Mouse (Mus musculus) C2C12 (cell line): ENCODE results near the gene Rtl4. TPM values are rescaled to one million over a fixed set of nuclear protein-coding genes. Genes with fewer than 3 reads are reported as not detected.

Source experiments
- H3K27me3 ChIP-seq: one replicate; pipeline ENCODE4 v1.6.1; 2011; ENCODE audit not compliant: control insufficient read depth, insufficient read depth, insufficient read length
- H3K36me3 ChIP-seq: one replicate; pipeline ENCODE4 v1.6.1; 2011; ENCODE audit not compliant: control insufficient read depth, insufficient read depth
- H3K4me3 ChIP-seq: one replicate; pipeline ENCODE4 v1.5.1; 2011; ENCODE audit warnings: mild to moderate bottlenecking, control low read depth; ENCODE audit not compliant: poor library complexity, insufficient read depth, severe bottlenecking
- H3K79me2 ChIP-seq: one replicate; pipeline ENCODE4 v1.6.1; 2011; ENCODE audit not compliant: control insufficient read depth, insufficient read depth
- H3K79me3 ChIP-seq: one replicate; pipeline ENCODE4 v1.6.1; 2011; ENCODE audit warnings: low read depth, control low read depth
- H3ac ChIP-seq: one replicate; pipeline ENCODE3; 2011; ENCODE audit warnings: low read depth; ENCODE audit not compliant: control insufficient read depth, insufficient read length
- CEBPB ChIP-seq: IDR thresholded peaks from one replicate; pipeline ENCODE4 v1.6.1; 2011; ENCODE audit warnings: low read depth, mild to moderate bottlenecking, control low read depth, moderate library complexity
- CTCF ChIP-seq: IDR thresholded peaks from one replicate; pipeline ENCODE4 v1.5.1; 2011; ENCODE audit not compliant: control insufficient read depth, insufficient read depth, insufficient read length
- FOSL1 ChIP-seq: IDR thresholded peaks from one replicate; pipeline ENCODE4 v1.8.0; 2011; ENCODE audit warnings: mild to moderate bottlenecking, low read length; ENCODE audit not compliant: poor library complexity, insufficient read depth, severe bottlenecking
- MAX ChIP-seq: IDR thresholded peaks from one replicate; pipeline ENCODE4 v1.6.1; 2011; ENCODE audit warnings: mild to moderate bottlenecking, control low read depth
- MYOD1 ChIP-seq: IDR thresholded peaks from one replicate; pipeline ENCODE4 v1.6.1; 2011; ENCODE audit warnings: low read depth; ENCODE audit not compliant: control insufficient read depth, insufficient read length
- MYOG ChIP-seq: IDR thresholded peaks from one replicate; pipeline ENCODE4 v1.6.1; 2011; ENCODE audit not compliant: control insufficient read depth, insufficient read length; ENCODE audit errors: extremely low read depth
- USF1 ChIP-seq: IDR thresholded peaks from one replicate; pipeline ENCODE4 v1.6.1; 2011; ENCODE audit warnings: low read depth, mild to moderate bottlenecking, control low read depth, moderate library complexity
- long read RNA-seq, 2 experiments: library from polyadenylated mRNA; unstranded; transcript quantifications; one replicate each; pipeline ENCODE4 v2.0.0; 2019 to 2020
- polyA plus RNA-seq: library from polyadenylated mRNA; unstranded; fragments of >200 nt; fragmentation: generic; extraction: Trizol; gene quantifications from one replicate; pipeline ENCODE4 v1.2.1, GENCODE M21; 2012; ENCODE audit warnings: missing spikeins

Gene Rtl4
- polyA plus RNA-seq: not detected
- long read RNA-seq, experiment 1: 0 reads
- long read RNA-seq, experiment 2: 0 reads

- H3K27me3 ChIP-seq: no peaks in the 10 kb centered on the region
- H3K79me2 ChIP-seq: no peaks in the 10 kb centered on the region
- no peak within 1 kb of the TSS for H3ac ChIP-seq
- TF ChIP-seq CTCF: no peak
- no peak for TF ChIP-seq MYOG
- no peak for TF ChIP-seq FOSL1
- no peak for TF ChIP-seq CEBPB
- TF ChIP-seq USF1: no peak
- TF ChIP-seq MAX: no peak
- TF ChIP-seq MYOD1: no peak
- no peaks in the 10 kb centered on the region for H3K36me3 ChIP-seq
- no peak within 1 kb of the TSS for H3K4me3 ChIP-seq
- H3K79me3 ChIP-seq: no peaks in the 10 kb centered on the region
Observed at GRCm38 (mm10) chrX:144688207-144689118, at the start of gene Rtl4. TSS of gene Rtl4 (plus strand) at chrX:144688907.

DNA sequence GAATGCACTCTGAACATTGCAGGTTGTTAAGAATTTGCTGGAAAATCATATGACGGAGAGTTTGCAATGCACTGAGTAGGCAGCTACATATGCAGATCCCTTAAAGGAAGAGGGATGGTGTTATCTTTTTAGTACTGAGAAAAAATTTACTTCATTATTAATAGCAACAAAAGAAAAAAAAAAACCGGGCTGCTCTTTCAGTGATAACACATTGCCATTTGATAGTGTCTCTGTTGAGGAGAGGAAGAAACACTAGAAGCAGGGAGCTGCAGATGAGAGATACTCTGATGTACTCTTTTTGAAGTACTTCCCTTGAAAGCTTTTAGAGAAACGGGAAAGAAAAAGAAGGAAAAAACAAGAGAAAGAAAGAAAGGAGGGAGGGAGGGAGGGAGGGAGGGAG, 44.0 kb upstream of the Rtl4 start:
- H3K27me3 ChIP-seq: no peaks in the 10 kb centered on the region
- no peak overlapping the region for H3ac ChIP-seq
- H3K79me2 ChIP-seq: no peaks in the 10 kb centered on the region
- H3K4me3 ChIP-seq: no peak overlapping the region
- no peaks in the 10 kb centered on the region for H3K79me3 ChIP-seq
- TF ChIP-seq FOSL1 (no peak), MYOG (no peak), MYOD1 (no peak), MAX (no peak), USF1 (no peak), CTCF (no peak), CEBPB (no peak)
- H3K36me3 ChIP-seq: no peaks in the 10 kb centered on the region

DNA sequence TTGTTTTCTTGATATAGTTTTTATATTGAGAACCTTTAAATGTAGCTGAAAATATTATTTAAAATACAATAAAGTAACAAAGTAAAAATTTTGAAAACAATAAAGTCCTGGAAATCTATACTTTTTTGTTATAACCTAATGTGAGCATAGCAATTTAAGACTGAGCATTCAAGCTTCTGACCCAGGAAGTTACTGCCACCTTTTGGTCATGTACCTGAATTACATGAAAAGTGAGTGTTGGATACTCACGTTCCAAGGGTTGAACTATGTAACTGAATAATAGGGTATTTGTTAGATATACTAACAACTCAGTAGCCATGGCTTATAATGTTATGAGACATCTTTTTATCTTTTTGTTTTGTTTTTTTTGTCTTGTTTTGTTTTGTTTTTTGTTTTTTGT, 43.3 kb upstream of the Rtl4 start:
- TF ChIP-seq FOSL1 (no peak), MYOG (no peak), MAX (no peak), MYOD1 (no peak), CEBPB (no peak), CTCF (no peak), USF1 (no peak)
- Histone ChIP-seq H3ac (no peak overlapping the region), H3K4me3 (no peak overlapping the region), H3K79me2 (no peaks in the 10 kb centered on the region), H3K27me3 (no peaks in the 10 kb centered on the region), H3K36me3 (no peaks in the 10 kb centered on the region), H3K79me3 (no peaks in the 10 kb centered on the region)

DNA sequence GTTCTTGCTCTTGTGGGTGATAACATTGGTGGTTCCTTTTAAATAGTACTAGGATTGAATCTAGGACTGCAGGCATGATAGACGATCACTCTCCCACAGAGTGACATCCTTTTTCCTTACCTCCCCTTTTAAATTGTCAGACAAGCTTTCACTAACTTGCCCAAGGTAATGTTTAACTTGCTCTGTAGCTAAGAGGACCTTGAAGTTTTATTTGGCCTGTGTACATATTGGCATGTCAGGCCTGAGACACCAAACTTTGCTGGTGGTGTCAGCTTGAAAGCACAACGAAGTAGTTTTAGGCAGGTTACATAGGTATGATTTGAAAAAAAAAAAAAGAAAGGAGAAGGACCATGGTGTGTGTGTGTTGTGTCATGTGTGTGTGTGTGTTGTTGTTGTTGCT, 36.5 kb upstream of the Rtl4 start:
- no peak for TF ChIP-seq MAX
- TF ChIP-seq MYOD1: no peak
- TF ChIP-seq MYOG: no peak
- H3K79me2 ChIP-seq: no peaks in the 10 kb centered on the region
- no peaks in the 10 kb centered on the region for H3K36me3 ChIP-seq
- no peak overlapping the region for H3ac ChIP-seq
- no peaks in the 10 kb centered on the region for H3K79me3 ChIP-seq
- no peak overlapping the region for H3K4me3 ChIP-seq
- H3K27me3 ChIP-seq: no peaks in the 10 kb centered on the region

DNA sequence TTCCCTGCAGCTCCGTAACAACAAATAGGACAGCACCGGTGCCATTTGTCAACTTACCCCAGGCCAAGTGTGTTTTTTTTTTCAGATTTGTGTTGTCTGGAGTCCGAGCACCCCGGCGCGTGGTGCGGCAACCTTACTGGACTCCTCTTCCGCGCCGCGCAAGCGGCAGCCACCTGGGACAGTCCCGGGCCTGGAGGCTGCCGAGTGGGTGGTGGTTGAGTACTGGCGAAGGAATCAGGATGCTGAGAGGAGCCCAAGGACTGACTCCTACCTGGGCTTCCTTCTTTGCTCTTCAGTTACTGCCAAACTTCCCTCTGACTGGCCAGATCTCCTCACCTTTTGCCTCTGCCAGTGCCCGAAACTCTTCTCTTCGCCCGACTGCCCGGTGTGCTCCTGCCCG, 965 bp upstream of the Rtl4 start:
- no peaks in the 10 kb centered on the region for H3K79me2 ChIP-seq
- no peak overlapping the region for H3K4me3 ChIP-seq
- no peak overlapping the region for H3ac ChIP-seq
- no peaks in the 10 kb centered on the region for H3K27me3 ChIP-seq
- no peaks in the 10 kb centered on the region for H3K79me3 ChIP-seq
- TF ChIP-seq MAX: no peak
- no peak for TF ChIP-seq MYOD1
- H3K36me3 ChIP-seq: no peaks in the 10 kb centered on the region

- Histone ChIP-seq H3ac (no peak within 1 kb of the TSS), H3K27me3 (no peaks in the 10 kb centered on the region)
Observed at GRCm38 (mm10) chrX:144688142-144688206, 733 bp upstream of the Rtl4 start, which contains the start of gene Trpc5. TSS of gene Trpc5 (minus strand) at chrX:144688180.

More at GRCm38 (mm10) chrX:144688142-144688206, 733 bp upstream of the Rtl4 start, which contains the start of gene Trpc5:
- Histone ChIP-seq H3K79me2 (no peaks in the 10 kb centered on the region), H3K79me3 (no peaks in the 10 kb centered on the region), H3K4me3 (no peak within 1 kb of the TSS), H3K36me3 (no peaks in the 10 kb centered on the region)
- TF ChIP-seq CEBPB: no peak
- TF ChIP-seq MYOG: no peak
- no peak for TF ChIP-seq FOSL1
- TF ChIP-seq USF1: no peak
- TF ChIP-seq CTCF: no peak
- no peak for TF ChIP-seq MYOD1
- TF ChIP-seq MAX: no peak
